Mouse (Mus musculus) limb, embryonic 11.5 days (tissue): ENCODE data around the gene Rgmb. TPM values are rescaled to one million over a fixed set of nuclear protein-coding genes. Genes with fewer than 3 reads are reported as not detected.

ENCODE experiments used
- ATAC-seq: fragments of 200-750 bp; cut with Nextera tagmentation; 2 replicates; pipeline ENCODE4 v1.8.0; 2017; ENCODE audit warnings: low read depth; ENCODE audit not compliant: insufficient number of reproducible peaks, low FRiP score, low TSS enrichment
- DNase-seq: peaks from one replicate; pipeline ENCODE4 v3.0.0-alpha.2; 2015; ENCODE audit warnings: low spot score
- H3K27ac ChIP-seq: fragments of 300-500 bp; sonication (generic); replicated peaks from 2 replicates; pipeline ENCODE4 v1.5.1; 2014; ENCODE audit warnings: low read depth, mild to moderate bottlenecking, low read length
- H3K27me3 ChIP-seq: fragments of 300-500 bp; sonication (generic); 2 replicates; pipeline ENCODE4 v1.6.1; 2014; ENCODE audit warnings: mild to moderate bottlenecking, low read length, mixed read lengths; ENCODE audit not compliant: control insufficient read depth, insufficient read depth
- H3K36me3 ChIP-seq: fragments of 300-500 bp; sonication (generic); 2 replicates; pipeline ENCODE4 v1.6.1; 2014; ENCODE audit warnings: mild to moderate bottlenecking, low read length, moderate library complexity, mixed read lengths; ENCODE audit not compliant: control insufficient read depth, insufficient read depth
- H3K4me1 ChIP-seq: fragments of 300-500 bp; sonication (generic); 2 replicates; pipeline ENCODE4 v1.6.1; 2014; ENCODE audit warnings: low read length, mixed read lengths; ENCODE audit not compliant: control insufficient read depth, insufficient read depth
- H3K4me2 ChIP-seq: fragments of 300-500 bp; sonication (generic); 2 replicates; pipeline ENCODE4 v1.6.1; 2014; ENCODE audit warnings: low read depth, mild to moderate bottlenecking, moderate library complexity; ENCODE audit not compliant: severe bottlenecking
- H3K4me3 ChIP-seq: fragments of 300-500 bp; sonication (generic); 2 replicates; pipeline ENCODE4 v1.5.1; 2014; ENCODE audit warnings: low read depth, low read length
- H3K9ac ChIP-seq: fragments of 300-500 bp; sonication (generic); 2 replicates; pipeline ENCODE4 v1.6.1; 2014; ENCODE audit warnings: mild to moderate bottlenecking, low read length
- H3K9me3 ChIP-seq: fragments of 300-500 bp; sonication (generic); 2 replicates; pipeline ENCODE4 v1.6.1; 2016; ENCODE audit warnings: low read length; ENCODE audit not compliant: control insufficient read depth
- WGBS: fragments of 180-500 bp; shearing (Covaris S2); extraction: QIAGEN DNeasy Blood & Tissue Kit; methylation state at CpG from one replicate; pipeline ENCODE4 v1.1.7; 2014; 5-methylcytosine and 5-hydroxymethylcytosine counted together
- polyA plus RNA-seq: library from polyadenylated mRNA; unstranded; fragments of >200 nt; fragmentation: Nextera tagmentation; extraction: Ambion mirVana; gene quantifications from 2 replicates; pipeline ENCODE4 v1.2.1, GENCODE M21; 2014

The Rgmb gene
- polyA plus RNA-seq, 1 experiment from 2014 or later = 19.4 TPM

- no peaks in the 10 kb centered on the region for H3K27me3 ChIP-seq
- peak overlapping the region; percentile 63 for H3K27ac ChIP-seq
- ATAC-seq (no peak), DNase-seq (no peak)
- H3K4me2 ChIP-seq = no peak overlapping the region
- no peak overlapping the region for H3K9ac ChIP-seq
- H3K36me3 ChIP-seq = peaks cover 3% of the 10 kb centered on the region; the same call in 1 of the 2 replicates
- H3K4me1 ChIP-seq = peaks cover 38% of the 10 kb centered on the region
- 86% methylated on average over 2 of the region's 2 CpGs for WGBS
- no peaks in the 10 kb centered on the region for H3K9me3 ChIP-seq
- no peak overlapping the region for H3K4me3 ChIP-seq
These were observed 20.9 kb downstream of the Rgmb start for GRCm38 (mm10) chr17:15809949-15810348.

GRCm38 (mm10) chr17:15808468-15809374 lies 22.1 kb downstream of the Rgmb start:
- no peak overlapping the region for H3K4me3 ChIP-seq
- ATAC-seq (peak; percentile 89), DNase-seq (peak; percentile 80)
- no peak overlapping the region for H3K9ac ChIP-seq
- no peaks in the 10 kb centered on the region for H3K27me3 ChIP-seq
- H3K27ac ChIP-seq = peak overlapping the region; percentile 63
- peaks cover 31% of the 10 kb centered on the region for H3K4me1 ChIP-seq
- WGBS = 6% methylated on average over 10 of the region's 10 CpGs
- H3K36me3 ChIP-seq = peaks cover 3% of the 10 kb centered on the region; the same call in 1 of the 2 replicates
- peak overlapping the region; percentile 20; the same call in 1 of the 2 replicates for H3K4me2 ChIP-seq
- H3K9me3 ChIP-seq = no peaks in the 10 kb centered on the region

GRCm38 (mm10) chr17:15808015-15808414 lies 22.8 kb downstream of the Rgmb start:
- no peak for ATAC-seq
- DNase-seq = no peak
- peaks cover 3% of the 10 kb centered on the region; the same call in 1 of the 2 replicates for H3K36me3 ChIP-seq
- H3K4me1 ChIP-seq = peaks cover 27% of the 10 kb centered on the region
- no peaks in the 10 kb centered on the region for H3K27me3 ChIP-seq
- peak overlapping the region; percentile 63 for H3K27ac ChIP-seq
- 58% methylated on average over 4 of the region's 4 CpGs for WGBS
- no peak overlapping the region for H3K4me3 ChIP-seq
- no peaks in the 10 kb centered on the region for H3K9me3 ChIP-seq
- H3K9ac ChIP-seq = no peak overlapping the region
- peak overlapping the region; percentile 20; the same call in 1 of the 2 replicates for H3K4me2 ChIP-seq

GRCm38 (mm10) chr17:15807295-15807984 lies 23.4 kb downstream of the Rgmb start:
- Histone ChIP-seq H3K36me3 (peaks cover 3% of the 10 kb centered on the region; the same call in 1 of the 2 replicates), H3K9ac (no peak overlapping the region), H3K4me3 (no peak overlapping the region), H3K9me3 (no peaks in the 10 kb centered on the region), H3K27ac (peak overlapping the region; percentile 63), H3K27me3 (no peaks in the 10 kb centered on the region), H3K4me1 (peaks cover 22% of the 10 kb centered on the region), H3K4me2 (no peak overlapping the region)
- 79% methylated on average over 23 of the region's 23 CpGs for WGBS
- no peak for DNase-seq
- no peak for ATAC-seq

- H3K4me1 ChIP-seq = peaks cover 5% of the 10 kb centered on the region
- H3K36me3 ChIP-seq = peaks cover 3% of the 10 kb centered on the region; the same call in 1 of the 2 replicates
- no peaks in the 10 kb centered on the region for H3K27me3 ChIP-seq
- no peak overlapping the region for H3K4me2 ChIP-seq
- no peak overlapping the region for H3K9ac ChIP-seq
- 50% methylated on average over 15 of the region's 15 CpGs for WGBS
- no peak overlapping the region for H3K27ac ChIP-seq
- H3K9me3 ChIP-seq = no peaks in the 10 kb centered on the region
- no peak for DNase-seq
- no peak overlapping the region for H3K4me3 ChIP-seq
- no peak for ATAC-seq
These were observed 26.6 kb downstream of the Rgmb start for GRCm38 (mm10) chr17:15804008-15804812.

- WGBS = 85% methylated on average over 3 of the region's 3 CpGs
- Histone ChIP-seq H3K27ac (no peak overlapping the region), H3K4me2 (no peak overlapping the region), H3K9ac (no peak overlapping the region), H3K9me3 (no peaks in the 10 kb centered on the region), H3K4me3 (no peak overlapping the region), H3K4me1 (no peaks in the 10 kb centered on the region), H3K27me3 (no peaks in the 10 kb centered on the region), H3K36me3 (no peaks in the 10 kb centered on the region)
- DNase-seq = no peak
- ATAC-seq = no peak
These were observed 31.5 kb downstream of the Rgmb start for GRCm38 (mm10) chr17:15799195-15799793.

- no peak overlapping the region for H3K9ac ChIP-seq
- ATAC-seq (no peak), DNase-seq (no peak)
- H3K27me3 ChIP-seq = no peaks in the 10 kb centered on the region
- H3K9me3 ChIP-seq = no peaks in the 10 kb centered on the region
- no peak overlapping the region for H3K27ac ChIP-seq
- 86% methylated on average over 8 of the region's 8 CpGs for WGBS
- no peaks in the 10 kb centered on the region for H3K36me3 ChIP-seq
- H3K4me2 ChIP-seq = no peak overlapping the region
- no peak overlapping the region for H3K4me3 ChIP-seq
- no peaks in the 10 kb centered on the region for H3K4me1 ChIP-seq
These were observed 40.1 kb downstream of the Rgmb start for GRCm38 (mm10) chr17:15790716-15791115.
